Mouse (Mus musculus) testis, adult 2 months (tissue): ENCODE data around the gene Arhgap15.

Experiments used
- CTCF ChIP-seq: fragments of 200-500 bp; IDR thresholded peaks from 2 replicates; pipeline ENCODE4 v1.5.1; 2012; ENCODE audit warnings: low read depth, mild to moderate bottlenecking, inconsistent platforms, low read length, moderate library complexity; ENCODE audit not compliant: control insufficient read depth, insufficient read depth, insufficient replicate concordance
- POLR2A ChIP-seq: fragments of 200-500 bp; IDR thresholded peaks from 2 replicates; pipeline ENCODE4 v1.6.1; 2012; ENCODE audit warnings: low read depth, mild to moderate bottlenecking, inconsistent platforms, low read length, moderate library complexity; ENCODE audit not compliant: control insufficient read depth

DNA sequence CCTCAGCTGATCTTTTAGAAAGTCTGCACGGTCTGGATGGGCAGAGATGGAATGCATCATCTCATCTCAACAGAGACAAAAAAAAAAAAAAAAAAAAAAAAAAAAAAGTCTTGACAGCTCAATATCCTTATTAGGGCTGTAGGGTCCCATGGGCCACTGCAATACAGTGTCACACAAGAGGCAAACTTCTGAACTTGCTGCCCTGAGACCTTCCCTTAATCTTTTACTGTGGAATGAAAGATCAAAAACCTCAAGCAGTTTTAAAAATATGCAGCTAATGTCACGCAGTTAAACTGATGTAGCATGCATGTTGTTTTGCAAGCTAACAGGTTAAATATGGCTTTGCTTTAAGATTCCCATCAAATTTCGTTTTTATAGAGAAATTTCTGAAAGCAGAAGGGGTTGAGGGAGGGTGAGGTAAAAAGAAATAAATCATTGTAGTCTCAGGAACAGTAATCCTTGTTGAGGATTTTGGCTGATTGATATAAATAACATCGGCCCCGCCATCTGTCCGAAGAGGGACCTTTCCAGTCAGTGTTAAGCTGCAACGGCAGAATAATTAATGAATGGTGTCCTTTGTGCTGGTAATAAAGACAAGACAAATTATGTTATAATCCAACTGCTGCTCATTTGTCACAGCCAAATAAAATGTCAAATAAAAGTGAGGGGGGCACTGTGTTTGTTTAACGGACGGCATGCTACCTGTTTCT is 555.8 kb downstream of the Arhgap15 start:
- TF ChIP-seq CTCF = no peak
- TF ChIP-seq POLR2A = no peak
